Mouse (Mus musculus) MEL (cell line): ENCODE results near the gene Alad. TPM values are rescaled to one million over a fixed set of nuclear protein-coding genes. Genes with fewer than 3 reads are reported as not detected.

ENCODE experiments used
- DNase-seq: peaks from one replicate; pipeline ENCODE4 v3.0.0; 2011; ENCODE audit warnings: low read depth, low spot score
- H3K27ac ChIP-seq: 2 replicates; pipeline ENCODE4 v1.5.1; 2012; ENCODE audit warnings: low read depth, mild to moderate bottlenecking, control low read depth, low read length, moderate library complexity; ENCODE audit not compliant: control insufficient read depth
- H3K27me3 ChIP-seq, 2 experiments: fragments of 150-350 bp in 1 of 2; sonication (generic) in 1 of 2; 2 replicates each; pipeline ENCODE4 v1.6.1; 2012; ENCODE audit warnings: low read length in 2 of 2, mild to moderate bottlenecking in 2 of 2, improper control_type of control experiment in 1 of 2, moderate library complexity in 1 of 2; ENCODE audit not compliant: insufficient read depth in 2 of 2, control insufficient read depth in 1 of 2
- H3K36me3 ChIP-seq, 2 experiments: 2 replicates each; pipeline ENCODE4 v1.6.1; 2012 to 2014; ENCODE audit warnings: low read length in 2 of 2, improper control_type of control experiment in 1 of 2, inconsistent platforms in 1 of 2, mild to moderate bottlenecking in 1 of 2; ENCODE audit not compliant: insufficient read depth in 2 of 2, control insufficient read depth in 1 of 2
- H3K4me1 ChIP-seq, 2 experiments: fragments of 150-350 bp in 1 of 2; sonication (generic) in 1 of 2; 2 replicates each; pipeline ENCODE4 v1.6.1; 2012; ENCODE audit warnings: low read length in 2 of 2, improper control_type of control experiment in 1 of 2, mild to moderate bottlenecking in 1 of 2; ENCODE audit not compliant: insufficient read depth in 2 of 2, control insufficient read depth in 1 of 2
- H3K4me3 ChIP-seq, 2 experiments: fragments of 150-350 bp in 1 of 2; sonication (generic) in 1 of 2; 2 replicates each; pipeline ENCODE4 v1.5.1; 2012; ENCODE audit warnings: low read depth in 2 of 2, low read length in 2 of 2, mild to moderate bottlenecking in 2 of 2, moderate library complexity in 2 of 2, control low read depth in 1 of 2, improper control_type of control experiment in 1 of 2; ENCODE audit not compliant: control insufficient read depth in 1 of 2, insufficient read depth in 1 of 2
- H3K79me2 ChIP-seq: 2 replicates; pipeline ENCODE4 v1.6.1; 2012; ENCODE audit warnings: mild to moderate bottlenecking, low read length, moderate library complexity; ENCODE audit not compliant: control insufficient read depth, poor library complexity, insufficient read depth
- H3K9ac ChIP-seq: 2 replicates; pipeline ENCODE4 v1.6.1; 2012; ENCODE audit warnings: low read depth, mild to moderate bottlenecking, control low read depth, low read length, moderate library complexity; ENCODE audit not compliant: control insufficient read depth, poor library complexity, severe bottlenecking
- H3K9me3 ChIP-seq: fragments of 150-350 bp; sonication (generic); replicated peaks from 2 replicates; pipeline ENCODE4 v1.6.1; 2012; ENCODE audit warnings: mild to moderate bottlenecking, low read length, improper control_type of control experiment, moderate library complexity; ENCODE audit not compliant: insufficient read depth
- BHLHE40 ChIP-seq: IDR thresholded peaks from 2 replicates; pipeline ENCODE4 v1.6.1; 2012; ENCODE audit warnings: low read depth, mild to moderate bottlenecking, inconsistent platforms, low read length, improper control_type of control experiment, borderline replicate concordance
- CHD2 ChIP-seq: IDR thresholded peaks from 2 replicates; pipeline ENCODE4 v1.6.1; 2011; ENCODE audit warnings: low read length, improper control_type of control experiment
- CTCF ChIP-seq, 3 experiments: IDR thresholded peaks in 2 of 3; conservative IDR thresholded peaks in 1 of 3; 2 replicates each; pipeline ENCODE4 v1.5.1; 2011 to 2012; ENCODE audit warnings: low read length in 3 of 3, low read depth in 2 of 3, mild to moderate bottlenecking in 2 of 3, improper control_type of control experiment in 1 of 3, inconsistent platforms in 1 of 3, mixed read lengths in 1 of 3, moderate library complexity in 1 of 3; ENCODE audit not compliant: control insufficient read depth in 1 of 3, insufficient read depth in 1 of 3, poor library complexity in 1 of 3, severe bottlenecking in 1 of 3
- E2F4 ChIP-seq: IDR thresholded peaks from 2 replicates; pipeline ENCODE4 v1.6.1; 2011; ENCODE audit warnings: low read depth, low read length, improper control_type of control experiment, borderline replicate concordance
- ELF1 ChIP-seq: IDR thresholded peaks from 2 replicates; pipeline ENCODE4 v1.6.1; 2014; ENCODE audit warnings: low read depth, mild to moderate bottlenecking, inconsistent platforms, low read length, improper control_type of control experiment, moderate library complexity
- ETS1 ChIP-seq: IDR thresholded peaks from 2 replicates; pipeline ENCODE4 v1.6.1; 2012; ENCODE audit warnings: low read depth, mild to moderate bottlenecking, inconsistent platforms, low read length, improper control_type of control experiment, moderate library complexity
- HCFC1 ChIP-seq: IDR thresholded peaks from 2 replicates; pipeline ENCODE4 v1.6.1; 2012; ENCODE audit warnings: low read depth, mild to moderate bottlenecking, inconsistent platforms, low read length, improper control_type of control experiment, moderate library complexity
- MAX ChIP-seq: IDR thresholded peaks from 2 replicates; pipeline ENCODE4 v1.6.1; 2011; ENCODE audit warnings: low read length, improper control_type of control experiment
- MEF2A ChIP-seq: IDR thresholded peaks from 2 replicates; pipeline ENCODE4 v1.6.1; 2014; ENCODE audit warnings: low read depth, mild to moderate bottlenecking, inconsistent platforms, low read length, improper control_type of control experiment; ENCODE audit not compliant: poor library complexity, insufficient replicate concordance, severe bottlenecking; ENCODE audit errors: extremely low read depth
- MXI1 ChIP-seq: IDR thresholded peaks from 2 replicates; pipeline ENCODE4 v1.6.1; 2011; ENCODE audit warnings: mild to moderate bottlenecking, low read depth, low read length, improper control_type of control experiment
- NELFE ChIP-seq: IDR thresholded peaks from 2 replicates; pipeline ENCODE4 v1.6.1; 2011; ENCODE audit warnings: low read depth, low read length, improper control_type of control experiment
- NRF1 ChIP-seq: IDR thresholded peaks from 2 replicates; pipeline ENCODE4 v1.6.1; 2014; ENCODE audit warnings: low read depth, mild to moderate bottlenecking, inconsistent platforms, low read length, improper control_type of control experiment, moderate library complexity; ENCODE audit not compliant: poor library complexity, insufficient read depth, severe bottlenecking
- POLR2AphosphoS2 ChIP-seq: IDR thresholded peaks from 2 replicates; pipeline ENCODE4 v1.6.1; 2011; ENCODE audit warnings: low read length, improper control_type of control experiment
- POLR2AphosphoS5 ChIP-seq: IDR thresholded peaks from 2 replicates; pipeline ENCODE4 v1.6.1; 2012; ENCODE audit warnings: low read depth, borderline replicate concordance, mild to moderate bottlenecking, inconsistent platforms, low read length, moderate library complexity, mixed read lengths
- RAD21 ChIP-seq: IDR thresholded peaks from 2 replicates; pipeline ENCODE4 v1.6.1; 2011; ENCODE audit warnings: mild to moderate bottlenecking, low read depth, low read length, improper control_type of control experiment
- SIN3A ChIP-seq: IDR thresholded peaks from 2 replicates; pipeline ENCODE4 v1.6.1; 2012; ENCODE audit warnings: low read length, improper control_type of control experiment, inconsistent platforms
- TCF12 ChIP-seq: IDR thresholded peaks from 2 replicates; pipeline ENCODE4 v1.6.1; 2014; ENCODE audit warnings: low read depth, mild to moderate bottlenecking, inconsistent platforms, low read length, improper control_type of control experiment, moderate library complexity
- USF1 ChIP-seq: IDR thresholded peaks from 2 replicates; pipeline ENCODE4 v1.6.1; 2014; ENCODE audit warnings: low read depth, mild to moderate bottlenecking, inconsistent platforms, low read length, improper control_type of control experiment, moderate library complexity
- USF2 ChIP-seq, 2 experiments: IDR thresholded peaks; 2 replicates each; pipeline ENCODE4 v1.6.1; 2011 to 2012; ENCODE audit warnings: improper control_type of control experiment in 2 of 2, low read length in 2 of 2, borderline replicate concordance in 1 of 2, inconsistent platforms in 1 of 2, low read depth in 1 of 2, mild to moderate bottlenecking in 1 of 2; ENCODE audit not compliant: insufficient read depth in 1 of 2
- ZKSCAN1 ChIP-seq: IDR thresholded peaks from 2 replicates; pipeline ENCODE4 v1.6.1; 2012; ENCODE audit warnings: low read depth, mild to moderate bottlenecking, inconsistent platforms, low read length, improper control_type of control experiment, moderate library complexity
- polyA plus RNA-seq, 2 experiments: library from polyadenylated mRNA; stranded (reverse) in 1 of 2; unstranded in 1 of 2; fragments of >175 nt in 1 of 2; fragments of >200 nt in 1 of 2; gene quantifications; 2 replicates each; pipeline versions ENCODE4 v1.2.1 to v1.2.4; 2012; ENCODE audit warnings: low replicate concordance in 2 of 2, low read depth in 1 of 2; ENCODE audit not compliant: insufficient read length in 2 of 2, insufficient read depth in 1 of 2, missing spikeins in 1 of 2
- total RNA-seq: library from RNA; depleted of rRNA; stranded (reverse); fragments of 300-350 nt; gene quantifications from 2 replicates; pipeline ENCODE4 v1.2.3, GENCODE M21; 2012

Alad gene
- total and polyA plus RNA-seq, 3 experiments: 213 to 386 TPM; not detected in 1

GRCm38 (mm10) chr4:62562006-62562405, 42.3 kb upstream of the Alad start:
- peak; percentile 50 for DNase-seq
- Histone ChIP-seq H3K27ac (no peak overlapping the region), H3K9ac (no peak overlapping the region), H3K4me1 (peaks cover 0 to 3% of the 10 kb centered on the region in 2 experiments; a peak in 2 of 4 replicates), H3K79me2 (no peaks in the 10 kb centered on the region), H3K27me3 (no peaks in the 10 kb centered on the region), H3K9me3 (no peaks in the 10 kb centered on the region), H3K36me3 (peaks cover 0 to 5% of the 10 kb centered on the region in 2 experiments; a peak in 1 of 4 replicates)
- peak; percentile 31; the same call in 1 of the 2 replicates for TF ChIP-seq MXI1
- no peak for TF ChIP-seq TCF12
- TF ChIP-seq RAD21: no peak
- no peak for TF ChIP-seq ETS1
- TF ChIP-seq CHD2: no peak
- TF ChIP-seq CTCF (IDR thresholded peaks at IDR 0.05 in 2 of 3, conservative IDR thresholded peaks at IDR 0.05 in 1 of 3; ENCODE audit: control insufficient read depth in 1 of 3, insufficient read depth in 1 of 3, low read depth in 2 of 3, low read length in 3 of 3, poor library complexity in 1 of 3, severe bottlenecking in 1 of 3): no peak
- no peak for TF ChIP-seq SIN3A
- TF ChIP-seq, all 39 proteins: peak for 1
- peak overlapping the region in 1 of 2 experiments; percentile 4; a peak in 1 of 4 replicates for H3K4me3 ChIP-seq

GRCm38 (mm10) chr4:62561630-62562001, 41.9 kb upstream of the Alad start:
- H3K27me3 ChIP-seq: no peaks in the 10 kb centered on the region
- TF ChIP-seq HCFC1: no peak
- TF ChIP-seq MXI1: no peak
- no peak for TF ChIP-seq ZKSCAN1
- no peak for TF ChIP-seq NELFE
- no peak for TF ChIP-seq ETS1
- no peak for TF ChIP-seq MEF2A
- no peak for TF ChIP-seq USF2 (IDR thresholded peaks at IDR 0.05; ENCODE audit: borderline replicate concordance in 1 of 2, insufficient read depth in 1 of 2, low read depth in 1 of 2, low read length in 2 of 2)
- no peak for TF ChIP-seq E2F4
- TF ChIP-seq RAD21: no peak
- TF ChIP-seq POLR2AphosphoS5: no peak
- TF ChIP-seq POLR2AphosphoS2: no peak
- no peak for TF ChIP-seq MAX
- no peak for TF ChIP-seq NRF1
- TF ChIP-seq BHLHE40: no peak
- no peak for TF ChIP-seq ELF1
- no peak for TF ChIP-seq USF1
- H3K27ac ChIP-seq: no peak overlapping the region
- peak overlapping the region in 1 of 2 experiments; percentile 4; a peak in 1 of 4 replicates for H3K4me3 ChIP-seq
- peaks cover 0 to 5% of the 10 kb centered on the region in 2 experiments; a peak in 1 of 4 replicates for H3K36me3 ChIP-seq
- H3K4me1 ChIP-seq: peaks cover 0 to 3% of the 10 kb centered on the region in 2 experiments; a peak in 2 of 4 replicates
- no peak overlapping the region for H3K9ac ChIP-seq
- H3K9me3 ChIP-seq: no peaks in the 10 kb centered on the region
- H3K79me2 ChIP-seq: no peaks in the 10 kb centered on the region
- no peak for DNase-seq
